Mouse (Mus musculus): ENCODE data around the gene Epha1. TPM values are rescaled to one million over a fixed set of nuclear protein-coding genes. Genes with fewer than 3 reads are reported as not detected.

Gene Epha1
- polyA plus RNA-seq, 1 experiment from 2014 or later: 8.4 TPM

- H3K36me3 ChIP-seq (ENCODE audit: control insufficient read depth, insufficient read depth): no peaks in the 10 kb centered on the region
- H3K27ac ChIP-seq (ENCODE audit: low read length): no peak overlapping the region
- no peak overlapping the region for H3K4me3 ChIP-seq (ENCODE audit: low read depth, low read length)
- peaks cover 45% of the 10 kb centered on the region for H3K27me3 ChIP-seq (ENCODE audit: control insufficient read depth, insufficient read depth, low read depth, low read length)
- ATAC-seq (ENCODE audit: low read depth): no peak
- H3K4me1 ChIP-seq (ENCODE audit: control insufficient read depth, low read depth, low read length): no peaks in the 10 kb centered on the region; the same call in 1 of the 2 replicates
- H3K4me2 ChIP-seq (ENCODE audit: low read depth, low read length): no peak overlapping the region
- WGBS (ENCODE audit: insufficient replicate concordance): 40% methylated on average over 3 of the region's 3 CpGs
- no peaks in the 10 kb centered on the region for H3K9me3 ChIP-seq (replicated peaks; ENCODE audit: control insufficient read depth, low read length)
- H3K9ac ChIP-seq (ENCODE audit: low read depth, low read length): no peak overlapping the region
Measured at GRCm38 (mm10) chr6:42326509-42326908, 46.6 kb downstream of the Epha1 start.

GRCm38 (mm10) chr6:42325268-42325609 lies 47.8 kb downstream of the Epha1 start:
- 4% methylated on average over 7 of the region's 7 CpGs for WGBS (ENCODE audit: insufficient replicate concordance)
- peak overlapping the region; percentile 53; the same call in 1 of the 2 replicates for H3K4me2 ChIP-seq (ENCODE audit: low read depth, low read length)
- no peak for ATAC-seq (ENCODE audit: low read depth)
- H3K36me3 ChIP-seq (ENCODE audit: control insufficient read depth, insufficient read depth): no peaks in the 10 kb centered on the region
- peaks cover 53% of the 10 kb centered on the region for H3K27me3 ChIP-seq (ENCODE audit: control insufficient read depth, insufficient read depth, low read depth, low read length)
- H3K9ac ChIP-seq (ENCODE audit: low read depth, low read length): no peak overlapping the region
- no peaks in the 10 kb centered on the region; the same call in 1 of the 2 replicates for H3K4me1 ChIP-seq (ENCODE audit: control insufficient read depth, low read depth, low read length)
- no peak overlapping the region for H3K27ac ChIP-seq (ENCODE audit: low read length)
- H3K9me3 ChIP-seq (replicated peaks; ENCODE audit: control insufficient read depth, low read length): no peaks in the 10 kb centered on the region
- H3K4me3 ChIP-seq (ENCODE audit: low read depth, low read length): peak overlapping the region; percentile 45; the same call in 1 of the 2 replicates

DNA sequence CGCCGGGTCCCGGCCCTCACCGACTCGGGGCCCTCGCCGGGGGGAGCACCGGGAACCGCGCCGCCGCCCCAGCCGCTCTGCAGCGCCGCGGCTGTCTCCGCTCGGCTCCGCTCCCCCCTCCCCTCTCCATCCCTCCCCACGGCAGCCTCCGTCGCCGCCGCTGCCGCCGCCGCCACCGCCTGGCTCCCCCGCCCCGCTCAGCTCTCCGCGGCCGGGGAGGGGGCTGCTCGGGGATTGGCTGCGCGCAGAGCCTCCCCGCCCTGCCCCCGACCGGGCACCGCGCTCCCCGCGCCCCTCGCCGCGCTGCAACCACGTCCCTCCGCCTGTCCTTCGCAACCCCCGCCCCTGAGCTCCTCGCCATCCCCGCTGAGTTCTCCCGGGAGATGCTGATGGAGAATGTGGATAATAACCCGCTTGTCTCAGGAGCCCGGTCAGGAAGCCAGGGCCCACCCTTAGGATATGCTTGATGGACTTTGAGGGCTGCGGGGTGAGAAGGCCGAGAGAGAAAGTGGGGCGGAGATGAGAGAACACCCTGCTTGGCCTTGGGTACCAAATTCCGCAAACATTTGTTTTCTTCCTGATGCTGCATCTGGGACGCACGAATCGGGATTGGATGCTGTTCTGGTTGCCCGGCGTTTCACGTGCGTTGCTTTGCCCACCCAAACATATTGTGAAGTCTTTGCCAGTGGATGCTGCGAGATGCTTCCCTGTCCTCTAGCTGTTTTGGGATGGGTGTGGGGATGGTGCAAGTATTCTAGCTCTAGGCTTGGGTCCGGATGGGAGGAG lies 48.4 kb downstream of the Epha1 start, which contains the start of gene Fam131b:
TSS of gene Fam131b (minus strand) at position 162 of the 786 bp plus-strand sequence.
- under 1% methylated on average over 53 of the region's 68 CpGs for WGBS (ENCODE audit: insufficient replicate concordance)
- Histone ChIP-seq H3K4me3 (ENCODE audit: low read depth, low read length) (peak within 1 kb of the TSS; percentile 45), H3K27me3 (ENCODE audit: control insufficient read depth, insufficient read depth, low read depth, low read length) (peaks cover 53% of the 10 kb centered on the region), H3K9ac (ENCODE audit: low read depth, low read length) (no peak within 1 kb of the TSS), H3K27ac (ENCODE audit: low read length) (no peak within 1 kb of the TSS), H3K4me1 (ENCODE audit: control insufficient read depth, low read depth, low read length) (no peaks in the 10 kb centered on the region; the same call in 1 of the 2 replicates), H3K36me3 (ENCODE audit: control insufficient read depth, insufficient read depth) (no peaks in the 10 kb centered on the region), H3K9me3 (replicated peaks; ENCODE audit: control insufficient read depth, low read length) (no peaks in the 10 kb centered on the region), H3K4me2 (ENCODE audit: low read depth, low read length) (peak within 1 kb of the TSS; percentile 53)
- ATAC-seq (ENCODE audit: low read depth): no peak

DNA sequence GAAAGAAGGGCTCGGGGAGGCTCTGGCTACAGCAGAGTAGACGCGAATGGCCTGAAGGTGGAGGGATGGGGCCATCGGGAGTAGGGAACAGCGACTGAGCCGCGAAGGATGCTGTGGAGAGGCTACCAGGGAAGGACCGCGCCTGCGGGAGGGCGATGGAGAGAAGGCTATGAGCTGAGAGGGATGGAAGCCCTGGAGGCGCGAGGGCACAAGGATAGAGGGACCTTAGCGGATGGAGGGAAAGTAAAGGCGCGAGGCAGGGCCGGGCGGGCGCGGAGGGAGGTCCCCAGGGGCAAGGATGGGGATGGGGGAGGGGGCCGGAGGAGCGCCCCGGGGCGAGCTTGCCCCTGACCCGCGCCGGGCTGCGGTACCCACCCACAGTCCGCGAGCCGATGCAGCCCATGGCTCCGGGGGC lies 49.0 kb downstream of the Epha1 start:
- WGBS (ENCODE audit: insufficient replicate concordance): under 1% methylated on average over 20 of the region's 32 CpGs
- Histone ChIP-seq H3K4me2 (ENCODE audit: low read depth, low read length) (peak overlapping the region; percentile 53), H3K36me3 (ENCODE audit: control insufficient read depth, insufficient read depth) (no peaks in the 10 kb centered on the region), H3K9ac (ENCODE audit: low read depth, low read length) (no peak overlapping the region), H3K27me3 (ENCODE audit: control insufficient read depth, insufficient read depth, low read depth, low read length) (peaks cover 53% of the 10 kb centered on the region), H3K9me3 (replicated peaks; ENCODE audit: control insufficient read depth, low read length) (no peaks in the 10 kb centered on the region), H3K4me1 (ENCODE audit: control insufficient read depth, low read depth, low read length) (no peaks in the 10 kb centered on the region; the same call in 1 of the 2 replicates), H3K27ac (ENCODE audit: low read length) (no peak overlapping the region), H3K4me3 (ENCODE audit: low read depth, low read length) (peak overlapping the region; percentile 45)
- no peak for ATAC-seq (ENCODE audit: low read depth)

DNA sequence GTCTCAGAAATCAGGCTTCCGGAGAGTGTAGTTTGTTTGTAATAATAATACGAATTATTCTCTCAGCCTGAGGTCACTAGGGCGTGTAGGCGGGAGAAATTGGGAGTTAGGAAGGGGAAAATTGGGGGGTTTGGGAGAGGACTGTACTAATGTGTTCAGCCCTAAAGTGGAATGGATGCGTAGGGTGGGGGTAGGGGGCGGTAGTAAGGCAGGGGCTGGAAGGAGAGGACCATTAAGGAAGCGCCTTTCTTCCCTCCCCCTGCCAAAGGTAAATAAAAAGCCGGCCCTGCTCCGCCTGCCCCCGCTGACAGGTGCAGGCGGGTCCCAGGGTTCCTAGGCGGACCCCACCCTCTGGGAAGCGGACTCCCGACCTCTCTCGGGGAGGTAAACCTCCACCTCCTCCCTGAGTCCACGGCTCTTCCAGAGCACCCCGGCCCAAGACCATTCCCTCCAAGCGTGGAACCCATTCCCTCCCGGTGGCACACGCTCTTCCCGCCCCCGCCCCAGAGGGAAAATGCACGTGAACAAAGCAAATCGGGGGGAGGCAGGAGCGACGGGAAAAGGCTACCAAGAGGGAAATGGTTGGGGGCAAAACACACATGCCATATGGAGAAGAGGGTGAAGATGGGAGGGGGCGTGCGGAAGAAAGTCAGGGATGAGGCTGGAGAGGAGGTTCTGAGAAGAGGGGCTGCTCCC lies 49.5 kb downstream of the Epha1 start:
- H3K4me1 ChIP-seq (ENCODE audit: control insufficient read depth, low read depth, low read length): no peaks in the 10 kb centered on the region; the same call in 1 of the 2 replicates
- no peak overlapping the region for H3K4me3 ChIP-seq (ENCODE audit: low read depth, low read length)
- H3K36me3 ChIP-seq (ENCODE audit: control insufficient read depth, insufficient read depth): no peaks in the 10 kb centered on the region
- 0 out of 2 replicates have a peak, but pooled peaks have one; percentile 19 for ATAC-seq (ENCODE audit: low read depth)
- H3K27me3 ChIP-seq (ENCODE audit: control insufficient read depth, insufficient read depth, low read depth, low read length): peaks cover 53% of the 10 kb centered on the region
- H3K9me3 ChIP-seq (replicated peaks; ENCODE audit: control insufficient read depth, low read length): no peaks in the 10 kb centered on the region
- H3K27ac ChIP-seq (ENCODE audit: low read length): no peak overlapping the region
- WGBS (ENCODE audit: insufficient replicate concordance): 4% methylated on average over 26 of the region's 28 CpGs
- no peak overlapping the region for H3K4me2 ChIP-seq (ENCODE audit: low read depth, low read length)
- no peak overlapping the region for H3K9ac ChIP-seq (ENCODE audit: low read depth, low read length)

- 50% methylated on average over 4 of the region's 4 CpGs for WGBS (ENCODE audit: insufficient replicate concordance)
Measured at GRCm38 (mm10) chr6:42318293-42318692, 54.8 kb downstream of the Epha1 start.

DNA sequence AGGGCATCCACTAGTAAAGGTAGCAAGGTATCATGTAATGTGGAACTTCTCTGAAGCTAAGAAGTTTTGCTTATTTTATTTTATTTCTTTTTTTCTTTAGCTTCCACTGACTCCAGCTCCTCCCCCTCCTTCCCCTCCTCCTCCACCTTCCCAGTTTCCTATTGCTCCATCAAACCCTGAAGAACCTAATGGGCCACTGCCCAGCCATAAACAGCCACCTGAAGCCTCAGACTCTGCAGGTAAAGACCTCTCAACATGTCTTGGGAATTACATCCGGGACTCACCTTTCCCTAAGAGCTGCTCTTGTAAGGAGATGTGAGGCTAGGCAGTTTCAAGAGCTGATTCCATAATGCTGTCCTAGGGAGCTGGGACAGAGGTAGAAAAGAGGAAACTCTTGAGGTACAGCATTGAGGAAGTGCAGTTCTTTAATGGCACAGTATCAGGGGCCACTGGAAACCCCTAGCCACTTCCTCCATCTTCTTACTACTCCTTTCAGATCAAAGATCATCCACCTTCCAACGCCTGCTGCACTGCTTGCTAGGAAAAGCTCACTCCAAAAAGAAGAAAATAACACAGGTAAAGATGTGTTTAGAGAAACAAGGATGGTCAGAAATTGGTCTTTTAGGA lies 62.5 kb downstream of the Epha1 start:
- Histone ChIP-seq H3K9me3 (replicated peaks; ENCODE audit: control insufficient read depth, low read length) (no peaks in the 10 kb centered on the region), H3K9ac (ENCODE audit: low read depth, low read length) (no peak overlapping the region), H3K4me2 (ENCODE audit: low read depth, low read length) (no peak overlapping the region), H3K27ac (ENCODE audit: low read length) (no peak overlapping the region), H3K4me3 (ENCODE audit: low read depth, low read length) (no peak overlapping the region), H3K4me1 (ENCODE audit: control insufficient read depth, low read depth, low read length) (no peaks in the 10 kb centered on the region), H3K36me3 (ENCODE audit: control insufficient read depth, insufficient read depth) (no peaks in the 10 kb centered on the region), H3K27me3 (ENCODE audit: control insufficient read depth, insufficient read depth, low read depth, low read length) (no peaks in the 10 kb centered on the region)
- no peak for ATAC-seq (ENCODE audit: low read depth)
- 46% methylated on average over 2 of the region's 2 CpGs for WGBS (ENCODE audit: insufficient replicate concordance)

More at GRCm38 (mm10) chr6:42318293-42318692, 54.8 kb downstream of the Epha1 start:
- Histone ChIP-seq H3K4me1 (ENCODE audit: control insufficient read depth, low read depth, low read length) (no peaks in the 10 kb centered on the region), H3K27me3 (ENCODE audit: control insufficient read depth, insufficient read depth, low read depth, low read length) (peaks cover 25% of the 10 kb centered on the region), H3K36me3 (ENCODE audit: control insufficient read depth, insufficient read depth) (no peaks in the 10 kb centered on the region), H3K27ac (ENCODE audit: low read length) (no peak overlapping the region), H3K9me3 (replicated peaks; ENCODE audit: control insufficient read depth, low read length) (no peaks in the 10 kb centered on the region), H3K4me3 (ENCODE audit: low read depth, low read length) (no peak overlapping the region), H3K4me2 (ENCODE audit: low read depth, low read length) (no peak overlapping the region), H3K9ac (ENCODE audit: low read depth, low read length) (no peak overlapping the region)
- no peak for ATAC-seq (ENCODE audit: low read depth)

- H3K27ac ChIP-seq (ENCODE audit: low read length): no peak overlapping the region
- H3K36me3 ChIP-seq (ENCODE audit: control insufficient read depth, insufficient read depth): no peaks in the 10 kb centered on the region
- H3K9ac ChIP-seq (ENCODE audit: low read depth, low read length): no peak overlapping the region
- H3K4me1 ChIP-seq (ENCODE audit: control insufficient read depth, low read depth, low read length): no peaks in the 10 kb centered on the region
- H3K9me3 ChIP-seq (replicated peaks; ENCODE audit: control insufficient read depth, low read length): no peaks in the 10 kb centered on the region
- no peak for ATAC-seq (ENCODE audit: low read depth)
- H3K27me3 ChIP-seq (ENCODE audit: control insufficient read depth, insufficient read depth, low read depth, low read length): no peaks in the 10 kb centered on the region
- H3K4me3 ChIP-seq (ENCODE audit: low read depth, low read length): no peak overlapping the region
- H3K4me2 ChIP-seq (ENCODE audit: low read depth, low read length): no peak overlapping the region
- 38% methylated on average over 8 of the region's 8 CpGs for WGBS (ENCODE audit: insufficient replicate concordance)
Measured at GRCm38 (mm10) chr6:42309816-42310378, 63.2 kb downstream of the Epha1 start.

Data from liver, embryonic 16.5 days (tissue).